Mouse (Mus musculus) forebrain, embryonic 11.5 days (tissue): ENCODE results near the gene Apbb2. TPM values are rescaled to one million over a fixed set of nuclear protein-coding genes. Genes with fewer than 3 reads are reported as not detected.

Experiments used
- ATAC-seq: fragments of 200-750 bp; cut with Nextera tagmentation; replicated peaks from 2 replicates; pipeline ENCODE4 v1.8.0; 2017; ENCODE audit warnings: moderate TSS enrichment; ENCODE audit not compliant: low FRiP score
- DNase-seq: peaks from one replicate; pipeline ENCODE4 v3.0.0-alpha.2; 2017; ENCODE audit warnings: low spot score
- H3K27ac ChIP-seq: fragments of 300-500 bp; sonication (generic); 2 replicates; pipeline ENCODE4 v1.5.1; 2014; ENCODE audit warnings: low read depth, low read length
- H3K27me3 ChIP-seq: fragments of 300-500 bp; sonication (generic); 2 replicates; pipeline ENCODE4 v1.6.1; 2014; ENCODE audit warnings: mild to moderate bottlenecking, low read length, mixed read lengths; ENCODE audit not compliant: control insufficient read depth, insufficient read depth
- H3K36me3 ChIP-seq: fragments of 300-500 bp; sonication (generic); 2 replicates; pipeline ENCODE4 v1.6.1; 2014; ENCODE audit warnings: mild to moderate bottlenecking, low read length, moderate library complexity, mixed read lengths; ENCODE audit not compliant: control insufficient read depth, insufficient read depth
- H3K4me1 ChIP-seq: fragments of 300-500 bp; sonication (generic); replicated peaks from 2 replicates; pipeline ENCODE4 v1.6.1; 2014; ENCODE audit warnings: low read length, mixed read lengths; ENCODE audit not compliant: control insufficient read depth, insufficient read depth
- H3K4me2 ChIP-seq: fragments of 300-500 bp; sonication (generic); 2 replicates; pipeline ENCODE4 v1.6.1; 2014; ENCODE audit warnings: low read depth, mild to moderate bottlenecking, low read length, moderate library complexity, mixed read lengths; ENCODE audit not compliant: severe bottlenecking
- H3K4me3 ChIP-seq: fragments of 300-500 bp; sonication (generic); 2 replicates; pipeline ENCODE4 v1.5.1; 2014; ENCODE audit warnings: low read depth, low read length
- H3K9ac ChIP-seq: fragments of 300-500 bp; sonication (generic); 2 replicates; pipeline ENCODE4 v1.6.1; 2014; ENCODE audit warnings: low read length
- H3K9me3 ChIP-seq: fragments of 300-500 bp; sonication (generic); 2 replicates; pipeline ENCODE4 v1.6.1; 2016; ENCODE audit warnings: low read length, mixed read lengths; ENCODE audit not compliant: control insufficient read depth
- WGBS: fragments of 180-500 bp; shearing (Covaris S2); extraction: QIAGEN DNeasy Blood & Tissue Kit; methylation state at CpG from one replicate; pipeline ENCODE4 v1.1.7; 2014; 5-methylcytosine and 5-hydroxymethylcytosine counted together
- polyA plus RNA-seq: library from polyadenylated mRNA; unstranded; fragments of >200 nt; fragmentation: Nextera tagmentation; extraction: Ambion mirVana; gene quantifications from 2 replicates; pipeline ENCODE4 v1.2.1, GENCODE M21; 2014

Gene Apbb2
- polyA plus RNA-seq, 1 experiment from 2014 or later: 35.3 TPM

DNA sequence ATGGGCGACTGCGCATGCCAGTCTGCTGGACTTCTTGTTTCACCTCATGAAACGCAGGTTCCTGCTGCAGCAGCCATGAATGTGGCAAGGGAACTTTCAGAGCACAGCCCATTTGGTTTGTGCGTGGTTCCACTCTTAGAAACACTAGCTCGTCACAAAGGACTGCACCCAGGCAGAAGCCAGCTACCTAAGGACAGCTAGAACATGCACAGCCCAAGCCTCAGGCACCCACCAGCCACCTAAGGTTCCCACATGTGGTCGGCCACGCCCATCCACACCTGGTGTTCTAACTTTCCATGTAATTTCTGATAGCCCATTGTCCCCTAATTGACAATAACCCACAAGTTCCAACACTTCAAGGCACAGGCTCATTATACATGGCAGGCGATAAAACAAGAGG, 102.3 kb downstream of the Apbb2 start:
- no peak for ATAC-seq
- no peaks in the 10 kb centered on the region for H3K9me3 ChIP-seq
- no peak overlapping the region for H3K4me3 ChIP-seq
- H3K4me1 ChIP-seq: 0 out of 2 replicates have a peak, but pooled peaks cover 2% of the 10 kb centered on the region
- WGBS: 89% methylated on average over 8 of the region's 8 CpGs
- DNase-seq: peak; percentile 45
- no peak overlapping the region for H3K4me2 ChIP-seq
- no peaks in the 10 kb centered on the region for H3K36me3 ChIP-seq
- no peak overlapping the region for H3K9ac ChIP-seq
- H3K27ac ChIP-seq: no peak overlapping the region
- H3K27me3 ChIP-seq: no peaks in the 10 kb centered on the region

DNA sequence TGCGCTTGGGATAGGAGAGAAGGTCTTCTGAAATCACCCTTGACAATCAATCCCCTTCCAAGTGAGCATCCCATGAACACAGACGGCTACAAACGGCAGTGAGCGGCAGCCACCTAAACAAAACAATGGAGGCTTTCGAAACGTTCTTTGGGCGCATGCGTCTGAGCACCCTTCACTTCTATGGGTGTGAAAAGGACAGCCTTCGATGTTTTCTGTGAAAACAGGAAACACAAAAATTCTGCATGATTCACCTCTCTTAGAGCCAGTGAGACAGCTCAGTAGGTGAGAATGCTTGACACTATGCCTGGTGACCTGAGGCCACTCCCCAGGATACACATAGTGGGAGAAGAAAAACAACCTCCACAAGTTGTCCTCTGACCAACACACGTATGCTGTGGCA, 103.3 kb downstream of the Apbb2 start:
- Histone ChIP-seq H3K4me2 (no peak overlapping the region), H3K9me3 (no peaks in the 10 kb centered on the region), H3K4me3 (no peak overlapping the region), H3K36me3 (no peaks in the 10 kb centered on the region), H3K27ac (no peak overlapping the region), H3K27me3 (no peaks in the 10 kb centered on the region), H3K4me1 (0 out of 2 replicates have a peak, but pooled peaks cover 2% of the 10 kb centered on the region), H3K9ac (no peak overlapping the region)
- DNase-seq: peak; percentile 26
- WGBS: 87% methylated on average over 10 of the region's 10 CpGs
- ATAC-seq: no peak

DNA sequence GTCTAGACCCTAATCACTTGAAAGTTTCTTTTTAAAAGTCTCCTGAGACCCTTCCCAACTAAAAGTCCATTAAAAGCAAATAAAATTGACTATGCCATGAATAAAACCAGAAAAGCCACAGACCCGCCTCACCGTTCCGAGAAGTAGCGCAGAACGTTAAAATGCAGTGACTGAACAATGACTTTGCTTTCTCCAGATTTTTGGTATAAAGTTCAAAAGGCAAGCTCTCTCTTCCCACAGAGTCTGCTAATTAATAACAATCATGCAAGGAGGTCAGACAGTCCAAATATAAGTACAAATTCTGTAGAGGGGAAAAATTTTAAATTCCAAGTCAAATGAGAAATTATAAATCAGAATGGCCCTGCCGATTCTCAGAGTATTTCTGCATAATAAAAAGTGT, 103.9 kb downstream of the Apbb2 start:
- Histone ChIP-seq H3K9me3 (no peaks in the 10 kb centered on the region), H3K36me3 (no peaks in the 10 kb centered on the region), H3K9ac (no peak overlapping the region), H3K4me1 (0 out of 2 replicates have a peak, but pooled peaks cover 2% of the 10 kb centered on the region), H3K27ac (no peak overlapping the region), H3K4me3 (no peak overlapping the region), H3K4me2 (no peak overlapping the region), H3K27me3 (no peaks in the 10 kb centered on the region)
- ATAC-seq (no peak), DNase-seq (no peak)
- 92% methylated on average over 6 of the region's 6 CpGs for WGBS

DNA sequence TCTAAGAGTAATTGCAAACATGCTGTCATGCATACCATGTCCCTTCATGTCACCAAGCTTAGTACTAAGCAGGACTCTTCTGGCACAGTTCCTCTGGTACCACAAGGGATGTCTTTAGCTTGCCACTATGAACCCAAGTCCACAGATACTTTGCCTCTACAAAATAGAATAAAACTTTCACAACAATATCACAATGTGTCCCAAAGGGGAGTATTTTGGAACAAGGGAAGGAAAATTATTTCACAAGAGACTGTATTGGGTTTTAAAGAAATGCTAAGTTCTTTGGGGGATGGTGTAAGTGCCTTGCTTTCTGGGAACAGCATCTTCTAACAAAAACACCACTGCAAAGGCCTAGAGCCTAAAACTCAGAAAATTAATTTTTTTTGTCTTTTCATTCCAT, 105.2 kb downstream of the Apbb2 start:
- Histone ChIP-seq H3K9me3 (no peaks in the 10 kb centered on the region), H3K4me2 (no peak overlapping the region), H3K27ac (no peak overlapping the region), H3K4me1 (0 out of 2 replicates have a peak, but pooled peaks cover 2% of the 10 kb centered on the region), H3K27me3 (no peaks in the 10 kb centered on the region), H3K4me3 (no peak overlapping the region), H3K36me3 (no peaks in the 10 kb centered on the region), H3K9ac (no peak overlapping the region)
- DNase-seq (no peak), ATAC-seq (no peak)

DNA sequence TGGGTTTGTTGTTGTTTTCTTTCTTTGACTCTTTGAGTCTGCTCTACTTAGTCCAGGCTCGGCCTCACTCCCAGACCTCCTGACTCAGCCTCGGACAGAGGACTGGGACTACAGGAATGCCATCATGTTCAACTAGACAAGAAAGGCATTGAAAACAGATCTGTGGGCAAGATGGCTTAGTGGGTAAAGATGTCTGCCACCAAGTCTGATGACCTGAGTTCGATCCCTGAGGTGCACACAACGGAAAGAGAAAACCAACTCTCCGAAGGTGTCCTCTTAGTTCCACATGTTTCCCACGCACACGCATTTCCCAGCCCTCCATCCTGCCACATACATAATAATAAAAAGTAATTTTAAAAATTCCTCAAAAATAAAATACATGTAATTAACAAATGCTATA, 106.1 kb downstream of the Apbb2 start:
- DNase-seq: no peak
- WGBS: 94% methylated on average over 7 of the region's 7 CpGs
- H3K4me1 ChIP-seq: no peaks in the 10 kb centered on the region
- H3K4me3 ChIP-seq: no peak overlapping the region
- H3K9me3 ChIP-seq: no peaks in the 10 kb centered on the region
- no peak overlapping the region for H3K9ac ChIP-seq
- no peaks in the 10 kb centered on the region for H3K36me3 ChIP-seq
- H3K27me3 ChIP-seq: no peaks in the 10 kb centered on the region
- H3K27ac ChIP-seq: no peak overlapping the region
- no peak overlapping the region for H3K4me2 ChIP-seq
- ATAC-seq: no peak

DNA sequence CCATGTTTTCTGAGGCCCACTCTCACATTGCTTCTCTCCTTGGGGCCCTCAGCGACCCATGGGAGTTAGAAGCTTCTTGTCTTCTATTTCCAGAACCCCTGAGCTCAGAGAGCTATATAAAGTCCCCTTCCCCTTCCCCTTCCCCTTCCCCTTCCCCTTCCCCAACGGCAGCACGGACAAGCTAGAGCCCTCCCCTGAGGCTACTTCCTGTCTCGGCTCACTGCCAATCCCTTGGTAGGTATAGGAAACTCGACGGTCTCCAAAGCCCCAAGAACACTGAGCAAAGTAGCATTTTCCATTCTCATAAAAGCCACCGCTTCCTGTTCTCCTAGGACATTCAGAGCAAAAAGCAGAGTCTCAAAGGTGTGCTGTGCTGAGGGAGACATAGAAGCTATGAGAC, 107.9 kb downstream of the Apbb2 start:
- 89% methylated on average over 7 of the region's 7 CpGs for WGBS

DNA sequence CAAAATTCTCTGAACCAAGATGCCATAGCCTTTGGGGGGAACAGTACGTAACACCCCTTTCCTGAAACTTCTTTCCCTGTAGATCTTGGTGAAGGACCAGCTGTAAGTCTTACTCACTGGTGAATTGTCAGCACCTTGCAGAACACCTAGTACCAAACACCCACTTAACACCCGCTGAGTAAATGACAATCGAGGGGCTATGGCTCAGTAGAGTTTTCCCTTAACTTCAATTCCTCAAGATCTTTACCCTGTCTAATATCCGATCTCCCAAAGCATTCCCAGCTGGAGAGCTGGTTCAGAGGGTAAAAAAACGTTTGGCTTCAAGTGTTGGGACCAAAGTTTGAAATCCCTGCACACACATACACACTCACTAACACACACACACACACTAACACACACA, 109.4 kb downstream of the Apbb2 start:
- H3K4me1 ChIP-seq: no peaks in the 10 kb centered on the region
- 85% methylated on average over 5 of the region's 5 CpGs for WGBS
- ATAC-seq (no peak), DNase-seq (no peak)
- no peak overlapping the region for H3K27ac ChIP-seq
- no peak overlapping the region for H3K9ac ChIP-seq
- H3K9me3 ChIP-seq: no peaks in the 10 kb centered on the region
- no peaks in the 10 kb centered on the region for H3K36me3 ChIP-seq
- no peak overlapping the region for H3K4me3 ChIP-seq
- H3K27me3 ChIP-seq: no peaks in the 10 kb centered on the region
- H3K4me2 ChIP-seq: no peak overlapping the region

More for the DNA sequence above, 107.9 kb downstream of the Apbb2 start:
- Histone ChIP-seq H3K9me3 (no peaks in the 10 kb centered on the region), H3K27ac (no peak overlapping the region), H3K4me1 (no peaks in the 10 kb centered on the region), H3K9ac (no peak overlapping the region), H3K36me3 (no peaks in the 10 kb centered on the region), H3K4me3 (no peak overlapping the region), H3K4me2 (no peak overlapping the region), H3K27me3 (no peaks in the 10 kb centered on the region)
- DNase-seq (no peak), ATAC-seq (no peak)

DNA sequence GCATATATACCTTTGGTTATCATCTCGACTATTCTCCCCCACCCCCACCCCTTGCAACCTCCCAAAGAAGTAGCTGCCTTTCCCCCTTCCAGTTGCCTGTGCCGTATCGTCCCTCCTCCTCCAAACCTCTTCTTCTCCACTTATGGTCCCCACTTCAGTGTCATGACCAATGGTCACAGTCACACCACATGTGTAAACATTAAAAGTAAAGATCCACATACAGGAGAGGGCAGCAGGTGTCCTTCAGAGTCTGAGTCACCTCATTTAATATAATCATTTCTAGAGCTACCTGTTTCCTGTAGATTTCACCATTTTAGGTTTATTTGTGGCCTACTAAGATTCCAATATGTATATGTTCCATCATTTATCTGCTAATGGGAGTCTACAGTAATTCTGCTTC, 113.0 kb downstream of the Apbb2 start:
- Histone ChIP-seq H3K36me3 (no peaks in the 10 kb centered on the region), H3K9ac (no peak overlapping the region), H3K4me1 (no peaks in the 10 kb centered on the region), H3K4me2 (no peak overlapping the region), H3K4me3 (no peak overlapping the region), H3K27me3 (no peaks in the 10 kb centered on the region), H3K27ac (no peak overlapping the region), H3K9me3 (no peaks in the 10 kb centered on the region)
- WGBS: 87% methylated on average over 3 of the region's 3 CpGs
- ATAC-seq (no peak), DNase-seq (no peak)

DNA sequence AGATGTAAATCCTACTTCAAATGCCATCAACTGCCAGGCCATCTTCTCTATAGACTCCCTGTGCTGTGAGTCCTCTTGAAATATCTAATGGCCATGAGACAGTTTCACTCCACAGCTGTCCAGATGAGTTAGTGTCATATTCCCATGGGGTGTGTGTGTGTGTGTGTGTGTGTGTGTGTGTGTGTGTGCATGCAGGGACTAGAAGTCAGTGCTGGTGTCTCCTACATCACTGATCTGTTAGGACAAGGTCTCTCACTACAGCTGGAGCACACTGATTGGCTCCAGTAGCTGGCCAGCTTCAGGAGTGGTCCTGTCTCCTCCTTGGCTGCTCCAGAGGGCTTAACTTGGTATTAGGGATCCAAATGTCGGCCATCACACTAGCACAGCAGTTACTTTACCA, 113.5 kb downstream of the Apbb2 start:
- ATAC-seq (no peak), DNase-seq (no peak)

More for the DNA sequence above, 113.5 kb downstream of the Apbb2 start:
- Histone ChIP-seq H3K9ac (no peak overlapping the region), H3K4me2 (no peak overlapping the region), H3K4me1 (no peaks in the 10 kb centered on the region), H3K27me3 (no peaks in the 10 kb centered on the region), H3K9me3 (no peaks in the 10 kb centered on the region), H3K4me3 (no peak overlapping the region), H3K36me3 (no peaks in the 10 kb centered on the region), H3K27ac (no peak overlapping the region)
- WGBS: 89% methylated on average over 1 of the region's 1 CpGs
